Mouse (Mus musculus): ENCODE measurements around the gene Rpl14.

The Rpl14 gene

DNA sequence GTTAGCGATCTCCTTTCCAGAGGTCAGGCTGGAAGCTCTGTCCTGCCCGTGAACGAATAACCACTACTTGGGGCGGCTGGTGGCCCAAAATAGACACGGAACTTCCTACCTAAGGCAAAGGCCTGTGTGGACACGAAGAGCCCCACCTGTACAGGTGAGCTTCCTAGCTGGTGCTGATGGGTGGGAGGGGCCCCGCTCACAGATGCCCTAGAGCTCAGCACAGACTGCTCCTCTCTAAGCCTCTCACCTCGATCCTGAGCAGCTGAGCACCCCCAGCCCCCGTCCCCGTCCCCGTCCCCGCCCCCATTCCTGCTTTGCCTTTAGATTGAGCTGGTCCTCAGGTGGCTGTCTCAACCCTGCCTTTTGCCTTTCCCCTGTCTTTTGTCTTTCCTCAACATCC is 32.7 kb downstream of the Rpl14 start:
- DNase-seq (ENCODE audit: low read depth, low spot score), result no peak

DNA sequence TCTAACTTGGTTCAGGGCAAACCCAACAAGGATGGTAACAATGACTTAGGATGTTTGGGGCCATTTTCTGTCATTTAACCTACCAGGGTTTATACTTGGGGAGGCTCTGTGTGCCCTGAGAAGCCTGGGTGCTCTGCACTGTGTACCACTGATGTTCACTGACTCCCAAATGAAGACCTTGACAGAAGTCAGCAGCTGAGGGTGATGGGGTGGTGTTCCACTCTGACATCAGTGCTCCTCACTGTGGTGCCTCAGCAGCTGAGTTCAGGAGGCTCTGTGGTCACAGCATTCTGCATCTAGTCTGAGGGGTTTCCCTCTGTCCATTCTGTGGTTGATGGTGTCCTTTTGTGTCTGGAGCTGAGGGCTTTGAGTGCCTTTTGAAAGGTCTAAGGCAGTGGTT is 39.8 kb downstream of the Rpl14 start:
- DNase-seq (ENCODE audit: low read depth, low spot score), result no peak

DNA sequence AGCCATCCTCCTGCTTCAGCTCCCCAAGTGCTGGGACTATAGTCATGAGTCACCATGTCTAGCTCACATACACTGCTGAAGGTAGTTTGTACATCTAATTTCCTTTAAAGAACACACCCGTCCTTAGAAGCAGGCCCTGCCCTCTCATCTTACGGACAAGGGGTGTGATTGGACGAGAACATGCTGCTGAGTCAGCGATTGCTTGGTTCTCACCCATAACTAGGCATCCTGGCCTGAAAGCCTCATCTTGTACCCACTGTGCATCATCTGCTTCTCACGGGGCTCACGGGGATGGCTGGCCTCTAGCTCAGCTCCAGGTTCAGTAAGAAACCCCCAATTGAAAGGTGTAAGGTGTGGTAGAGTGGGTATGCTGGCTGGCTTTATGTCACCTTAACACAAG is 42.8 kb downstream of the Rpl14 start:
- DNase-seq (ENCODE audit: low read depth, low spot score), result no peak

DNA sequence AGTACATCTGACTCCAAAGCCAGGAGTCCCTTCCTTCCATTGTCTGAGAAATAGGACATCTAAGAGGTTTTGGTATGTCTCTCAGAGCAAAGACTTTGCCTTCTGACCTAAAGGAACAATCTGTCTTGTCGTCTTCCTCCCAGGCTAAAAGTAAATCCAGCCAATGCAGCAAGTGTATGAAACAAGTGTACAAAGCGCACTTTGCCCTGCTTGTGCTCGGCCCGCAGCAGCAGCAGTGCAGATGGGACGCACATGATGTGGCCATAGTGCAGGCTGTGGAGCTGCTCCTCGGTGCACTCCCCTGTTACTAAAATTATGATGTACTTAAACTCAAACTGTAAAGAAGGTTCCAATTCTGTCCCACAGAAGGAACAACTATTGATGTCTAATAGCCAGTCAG is 46.9 kb downstream of the Rpl14 start:
- no peak for DNase-seq (ENCODE audit: low read depth, low spot score)

DNA sequence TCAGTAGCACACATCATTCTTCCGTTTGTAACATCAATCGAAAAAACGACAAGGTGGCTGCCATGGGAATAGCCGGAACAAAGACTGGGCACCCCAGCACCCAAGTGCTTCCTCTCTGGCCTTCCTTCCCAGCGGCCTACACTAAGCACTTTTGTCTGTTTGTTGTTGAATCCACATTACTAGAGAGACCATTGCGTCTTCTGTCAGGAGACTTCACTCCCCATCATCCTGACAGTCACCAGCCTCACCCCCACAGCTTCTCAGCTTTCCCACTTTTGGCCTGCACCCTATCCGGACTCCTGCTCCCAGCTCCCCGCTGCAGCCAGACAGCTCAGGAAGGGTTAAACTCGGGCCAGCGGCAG is 48.1 kb downstream of the Rpl14 start:
- DNase-seq (ENCODE audit: low read depth, low spot score), result no peak

DNA sequence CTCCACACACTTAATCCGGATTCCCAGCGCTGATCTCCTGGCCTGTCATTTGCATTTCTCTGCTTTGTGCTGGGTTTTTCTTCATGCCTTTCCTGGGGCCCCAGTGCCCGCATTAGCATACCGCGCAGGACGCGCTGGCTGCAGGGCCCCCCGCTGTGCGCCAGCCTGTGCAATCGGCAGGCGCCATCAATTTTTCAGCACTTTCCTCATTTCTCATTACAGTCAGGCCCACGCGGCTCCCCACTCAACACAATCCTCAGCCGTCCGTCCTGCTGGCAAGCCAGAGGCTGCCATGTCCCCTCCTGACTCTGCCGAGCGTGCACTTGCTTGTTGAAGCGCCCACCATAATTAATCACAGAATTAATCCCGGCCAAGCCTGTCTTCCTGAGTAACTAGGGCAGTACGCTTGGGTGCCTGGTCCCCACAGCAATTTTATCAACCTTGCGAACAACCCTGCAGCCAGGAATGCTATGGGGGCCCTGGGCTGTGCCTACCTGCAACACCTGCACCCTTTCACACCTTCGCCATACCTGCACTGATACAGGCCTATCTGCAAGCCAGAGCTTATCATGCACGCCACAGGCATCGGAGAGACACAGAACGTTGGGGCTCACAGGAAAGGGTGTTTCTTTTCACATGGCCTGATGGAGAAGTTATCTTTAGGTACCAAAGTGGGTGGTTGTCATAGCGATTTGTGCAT is 48.6 kb downstream of the Rpl14 start:
- no peak for DNase-seq (ENCODE audit: low read depth, low spot score)

DNA sequence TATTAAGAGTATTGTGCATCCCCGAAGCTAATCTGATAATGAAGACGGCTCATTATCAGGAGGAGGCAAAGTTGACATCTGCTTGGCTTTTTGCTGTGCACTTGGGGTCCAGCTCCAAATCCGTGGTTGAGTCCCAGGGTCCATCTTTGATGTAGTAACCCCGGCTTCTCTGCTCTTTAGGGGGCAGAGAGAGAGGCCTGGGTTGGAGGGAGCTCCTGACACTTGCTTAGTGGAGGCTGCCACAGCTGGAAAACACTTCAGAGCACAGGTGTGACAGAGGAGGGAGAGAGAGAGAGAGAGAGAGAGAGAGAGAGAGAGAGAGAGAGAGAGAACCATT is 49.1 kb downstream of the Rpl14 start:
- DNase-seq (ENCODE audit: low read depth, low spot score), result no peak

Data from CD4-positive, CD25-positive, alpha-beta regulatory T cell, adult 2 months (primary cell).